Mouse (Mus musculus) megakaryocyte, embryonic 14.5 days (primary cell): ENCODE results near the gene Appbp2. TPM values are rescaled to one million over a fixed set of nuclear protein-coding genes. Genes with fewer than 3 reads are reported as not detected.

Experiments used
- H3K27me3 ChIP-seq: replicated peaks from 2 replicates; pipeline ENCODE3; 2012; ENCODE audit warnings: inconsistent platforms
- H3K36me3 ChIP-seq: replicated peaks from 2 replicates; pipeline ENCODE3; 2012; ENCODE audit warnings: low read length, inconsistent platforms, mixed read lengths
- H3K4me1 ChIP-seq: 2 replicates; pipeline ENCODE4 v1.6.1; 2012; ENCODE audit warnings: inconsistent platforms
- H3K4me3 ChIP-seq: replicated peaks from 2 replicates; pipeline ENCODE3; 2012; ENCODE audit warnings: moderate library complexity, mild to moderate bottlenecking, inconsistent platforms
- H3K9me3 ChIP-seq: 2 replicates; pipeline ENCODE4 v1.6.1; 2012; ENCODE audit warnings: inconsistent platforms
- FLI1 ChIP-seq: IDR thresholded peaks from 2 replicates; pipeline ENCODE4 v1.6.1; 2012; ENCODE audit warnings: low read length, inconsistent platforms, mixed read lengths
- GATA1 ChIP-seq: IDR thresholded peaks from 3 replicates; pipeline ENCODE4 v1.6.1; 2012; ENCODE audit warnings: mixed read lengths, low read length, inconsistent platforms, borderline replicate concordance
- polyA plus RNA-seq: library from polyadenylated mRNA; stranded (reverse); fragments of >175 nt; gene quantifications from 2 replicates; pipeline ENCODE4 v1.2.3, GENCODE M21; 2012; ENCODE audit warnings: low replicate concordance; ENCODE audit not compliant: insufficient read depth

Gene Appbp2
- polyA plus RNA-seq, 1 experiment: 1.4 TPM

DNA sequence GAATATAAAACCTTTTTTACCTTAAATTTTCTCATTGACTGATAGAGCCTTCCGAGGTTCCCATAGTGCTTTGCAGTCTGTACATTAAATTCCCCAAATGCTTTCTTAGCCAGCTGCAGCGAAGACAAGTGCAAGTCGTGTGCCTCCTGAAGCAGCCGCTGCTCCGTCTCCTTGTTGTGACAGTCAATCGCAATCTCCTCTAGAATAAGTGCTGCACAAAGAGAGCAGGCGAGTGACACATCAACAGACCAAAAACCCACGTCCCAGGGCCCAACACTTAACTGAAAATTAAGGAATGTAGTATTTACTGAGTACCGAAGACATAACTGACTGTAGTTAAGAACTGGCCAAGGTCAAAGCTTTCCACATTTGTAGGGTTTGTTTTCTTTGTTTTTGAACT is 38.9 kb downstream of the Appbp2 start:
- Histone ChIP-seq H3K36me3 (peaks cover 98% of the 10 kb centered on the region), H3K4me1 (peaks cover 9% of the 10 kb centered on the region), H3K9me3 (no peaks in the 10 kb centered on the region), H3K4me3 (no peak overlapping the region), H3K27me3 (no peaks in the 10 kb centered on the region)
- no peak for TF ChIP-seq GATA1
- no peak for TF ChIP-seq FLI1

DNA sequence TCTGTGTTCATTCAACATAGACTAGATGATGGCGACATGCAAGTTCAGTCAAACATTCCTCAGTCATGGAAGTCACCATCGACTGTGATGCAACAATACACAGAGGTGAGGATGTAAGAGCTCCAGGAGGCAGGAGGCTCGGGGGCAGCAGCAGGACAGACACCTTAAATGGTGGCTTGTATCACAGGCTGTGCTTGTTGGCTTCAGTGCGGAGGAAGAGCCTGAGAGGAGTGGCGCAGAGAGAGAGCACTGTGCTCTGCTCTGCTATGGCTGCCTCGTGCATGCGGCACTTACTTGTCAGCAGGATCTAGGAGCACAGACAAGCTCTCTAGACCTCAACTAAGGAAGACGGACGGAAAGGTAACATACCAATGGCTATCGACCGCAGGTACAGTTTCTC is 40.7 kb downstream of the Appbp2 start:
- Histone ChIP-seq H3K4me3 (no peak overlapping the region), H3K36me3 (peaks cover 98% of the 10 kb centered on the region), H3K27me3 (no peaks in the 10 kb centered on the region), H3K9me3 (no peaks in the 10 kb centered on the region), H3K4me1 (peaks cover 9% of the 10 kb centered on the region)
- TF ChIP-seq GATA1 (no peak), FLI1 (no peak)

DNA sequence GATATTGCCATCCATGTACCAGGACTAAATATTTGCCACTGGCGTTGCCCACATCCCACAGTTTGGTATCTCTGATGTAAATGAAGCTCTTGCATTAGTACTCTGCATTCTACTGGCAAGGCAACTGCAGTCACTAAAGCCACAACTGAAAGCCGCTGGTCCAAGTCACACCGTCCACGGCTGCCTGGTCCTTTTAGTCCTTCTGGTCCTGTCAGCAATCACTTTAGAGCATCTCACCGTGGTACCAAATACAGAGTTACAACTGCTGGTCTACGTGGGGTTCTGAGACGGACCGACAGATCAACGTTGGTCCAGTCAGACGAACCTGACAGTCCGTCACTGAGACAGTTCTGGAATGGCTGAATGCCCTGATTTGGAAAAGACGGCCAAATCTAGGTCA is 44.2 kb downstream of the Appbp2 start:
- Histone ChIP-seq H3K4me3 (no peak overlapping the region), H3K9me3 (no peaks in the 10 kb centered on the region), H3K4me1 (no peaks in the 10 kb centered on the region), H3K36me3 (peaks cover 73% of the 10 kb centered on the region), H3K27me3 (no peaks in the 10 kb centered on the region)
- TF ChIP-seq GATA1: no peak
- no peak for TF ChIP-seq FLI1

DNA sequence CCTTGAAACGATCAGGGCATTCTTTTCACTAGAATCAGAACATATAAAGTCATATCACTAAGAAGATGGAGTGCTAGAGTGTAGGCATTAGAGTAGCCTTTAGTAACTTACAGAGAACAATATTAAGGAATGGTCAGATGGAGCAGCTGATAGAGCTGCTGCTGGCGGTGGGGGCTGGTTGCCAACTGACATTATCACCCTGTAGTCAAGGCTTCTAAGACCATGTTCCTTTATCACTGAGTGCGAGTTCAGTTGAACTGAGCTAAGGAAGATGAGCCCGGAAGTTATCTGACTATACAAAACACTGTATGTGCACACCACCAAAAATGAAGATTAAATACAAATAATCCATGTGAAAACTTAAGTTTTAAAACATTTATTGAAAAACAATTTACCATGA is 45.8 kb downstream of the Appbp2 start:
- Histone ChIP-seq H3K27me3 (no peaks in the 10 kb centered on the region), H3K4me1 (no peaks in the 10 kb centered on the region), H3K9me3 (peaks cover 4% of the 10 kb centered on the region; the same call in 1 of the 2 replicates), H3K36me3 (peaks cover 60% of the 10 kb centered on the region), H3K4me3 (no peak overlapping the region)
- TF ChIP-seq FLI1 (no peak), GATA1 (no peak)

DNA sequence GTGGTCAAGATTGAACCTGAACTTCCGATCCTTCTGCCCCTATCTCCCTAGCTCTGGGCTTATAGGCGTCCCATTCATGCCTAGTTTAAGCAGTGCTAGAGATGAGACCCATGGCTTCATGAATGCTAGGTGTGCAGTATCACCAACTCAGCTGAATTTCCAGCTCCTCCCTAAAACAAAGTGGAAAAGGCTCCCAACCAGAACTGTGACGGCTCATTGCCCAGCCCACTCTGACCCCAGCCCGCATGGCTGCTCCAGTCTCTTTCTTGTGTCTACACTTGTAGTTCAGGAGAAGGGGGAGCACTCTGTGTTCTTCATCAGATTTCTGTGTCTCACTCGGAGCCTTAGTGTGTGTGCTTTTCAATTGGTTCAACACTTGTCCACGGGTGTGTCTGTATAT is 50.1 kb downstream of the Appbp2 start:
- no peak for TF ChIP-seq FLI1
- TF ChIP-seq GATA1: no peak

DNA sequence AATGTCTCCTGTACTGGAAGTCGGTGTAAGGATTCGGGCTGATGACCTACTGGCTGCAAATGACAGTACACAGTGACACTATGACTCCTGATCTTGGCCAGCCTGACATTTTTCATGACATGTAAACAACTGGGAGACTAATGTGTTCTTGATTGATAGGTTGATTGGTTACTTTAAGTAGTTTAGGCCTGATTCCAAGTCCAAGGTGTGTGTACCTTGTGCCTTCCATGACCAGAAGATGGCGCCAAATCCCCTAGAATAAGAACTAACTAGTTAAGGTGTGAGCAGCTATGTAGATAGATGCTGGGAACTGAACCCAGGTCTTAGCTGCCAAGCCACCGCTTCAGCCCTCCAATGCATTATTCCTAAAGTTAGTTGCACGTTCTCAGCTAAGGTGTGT is 50.8 kb downstream of the Appbp2 start:
- TF ChIP-seq FLI1: no peak
- TF ChIP-seq GATA1: no peak
- H3K36me3 ChIP-seq: peaks cover 11% of the 10 kb centered on the region
- H3K9me3 ChIP-seq: peaks cover 4% of the 10 kb centered on the region; the same call in 1 of the 2 replicates
- no peak overlapping the region for H3K4me3 ChIP-seq
- peaks cover 12% of the 10 kb centered on the region for H3K4me1 ChIP-seq
- H3K27me3 ChIP-seq: no peaks in the 10 kb centered on the region

More for the DNA sequence above, 50.1 kb downstream of the Appbp2 start:
- H3K4me1 ChIP-seq: peaks cover 12% of the 10 kb centered on the region
- H3K27me3 ChIP-seq: no peaks in the 10 kb centered on the region
- H3K9me3 ChIP-seq: peaks cover 4% of the 10 kb centered on the region; the same call in 1 of the 2 replicates
- no peak overlapping the region for H3K4me3 ChIP-seq
- peaks cover 19% of the 10 kb centered on the region for H3K36me3 ChIP-seq

DNA sequence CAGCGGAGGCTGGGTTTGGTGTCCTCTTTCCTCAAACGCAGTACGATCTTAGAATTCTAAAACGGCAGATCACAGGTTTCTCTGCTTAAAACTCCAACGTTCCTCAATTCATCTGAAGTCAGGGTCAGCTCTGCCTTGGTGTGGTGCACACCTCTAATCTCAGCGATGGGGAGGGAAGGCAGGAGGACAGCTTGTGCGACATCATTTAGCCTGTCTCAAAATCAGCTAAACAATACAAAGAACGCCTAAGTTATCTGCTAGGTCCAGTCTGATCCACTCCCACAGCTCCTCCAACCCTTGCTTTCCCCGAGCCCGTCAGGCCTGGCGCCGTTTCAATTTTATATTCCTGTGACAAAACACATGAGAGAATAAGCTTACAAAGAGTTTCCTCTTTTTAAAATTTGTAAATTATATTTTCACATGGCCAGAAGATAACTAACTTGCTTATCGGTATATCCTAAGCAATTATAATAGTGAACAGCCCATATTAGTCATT is 51.6 kb downstream of the Appbp2 start:
- H3K27me3 ChIP-seq: no peaks in the 10 kb centered on the region
- H3K4me3 ChIP-seq: peak overlapping the region; percentile 92
- H3K9me3 ChIP-seq: peaks cover 4% of the 10 kb centered on the region; the same call in 1 of the 2 replicates
- TF ChIP-seq GATA1 (no peak), FLI1 (no peak)
- peaks cover 6% of the 10 kb centered on the region for H3K36me3 ChIP-seq
- H3K4me1 ChIP-seq: peaks cover 16% of the 10 kb centered on the region

DNA sequence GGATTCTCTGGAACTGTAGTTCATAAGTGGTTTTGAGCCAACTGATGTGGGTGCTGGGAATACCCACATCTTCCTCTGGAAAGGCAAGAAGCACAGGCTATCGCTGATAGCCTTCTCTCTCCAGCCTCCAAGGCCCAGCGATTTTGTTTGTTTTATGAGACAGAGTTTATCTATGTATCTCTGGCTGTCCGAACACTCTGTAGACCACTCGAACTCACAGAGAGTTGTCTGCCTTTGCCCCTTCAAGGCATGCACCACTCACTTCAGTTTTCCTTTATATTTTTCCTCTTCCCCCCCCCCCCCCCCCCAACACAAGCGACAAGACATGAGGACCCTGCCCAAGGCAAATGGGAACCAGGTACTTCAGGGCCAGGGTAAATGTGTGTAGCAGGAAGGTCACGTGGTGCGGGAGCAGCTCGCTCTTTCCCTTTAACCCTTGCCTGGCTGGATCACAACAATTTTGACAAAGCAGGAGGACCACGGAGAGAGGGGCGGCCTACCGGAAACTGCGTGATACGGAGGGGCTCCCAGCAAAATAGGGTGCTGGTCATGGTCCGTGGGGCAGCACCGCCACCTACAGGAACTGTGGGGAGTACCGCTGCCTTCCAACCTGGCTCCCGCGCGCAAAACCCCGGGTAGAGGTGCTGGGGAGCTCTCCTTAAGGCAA is 52.2 kb downstream of the Appbp2 start:
- H3K36me3 ChIP-seq: peaks cover 4% of the 10 kb centered on the region
- H3K4me3 ChIP-seq: peak overlapping the region; percentile 92
- peaks cover 4% of the 10 kb centered on the region; the same call in 1 of the 2 replicates for H3K9me3 ChIP-seq
- peaks cover 1% of the 10 kb centered on the region for H3K27me3 ChIP-seq
- H3K4me1 ChIP-seq: peaks cover 22% of the 10 kb centered on the region
- TF ChIP-seq FLI1 (no peak), GATA1 (no peak)

DNA sequence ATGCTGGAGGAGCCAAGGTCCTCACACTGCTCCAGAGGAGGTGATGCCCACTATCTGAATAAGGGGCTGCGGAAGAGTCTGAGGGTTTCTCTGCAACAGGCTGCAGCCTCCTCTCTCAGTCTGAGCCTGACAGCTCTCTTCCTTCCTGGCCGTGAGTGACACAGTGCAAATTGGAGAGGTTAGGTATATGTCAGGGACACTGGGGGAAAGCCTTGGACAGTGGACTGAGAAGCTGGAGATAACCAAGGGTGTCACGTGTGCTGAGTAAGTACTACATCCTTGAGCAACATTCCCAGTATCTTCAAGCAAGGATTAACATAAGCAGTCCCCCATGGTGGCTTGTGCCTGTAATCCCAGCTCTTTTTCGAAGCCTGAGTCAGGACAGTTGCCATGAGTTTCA is 56.5 kb downstream of the Appbp2 start:
- H3K27me3 ChIP-seq: peaks cover 1% of the 10 kb centered on the region
- H3K36me3 ChIP-seq: no peaks in the 10 kb centered on the region
- no peak overlapping the region for H3K4me3 ChIP-seq
- H3K9me3 ChIP-seq: no peaks in the 10 kb centered on the region
- peaks cover 38% of the 10 kb centered on the region for H3K4me1 ChIP-seq
- TF ChIP-seq FLI1: no peak
- TF ChIP-seq GATA1: no peak

DNA sequence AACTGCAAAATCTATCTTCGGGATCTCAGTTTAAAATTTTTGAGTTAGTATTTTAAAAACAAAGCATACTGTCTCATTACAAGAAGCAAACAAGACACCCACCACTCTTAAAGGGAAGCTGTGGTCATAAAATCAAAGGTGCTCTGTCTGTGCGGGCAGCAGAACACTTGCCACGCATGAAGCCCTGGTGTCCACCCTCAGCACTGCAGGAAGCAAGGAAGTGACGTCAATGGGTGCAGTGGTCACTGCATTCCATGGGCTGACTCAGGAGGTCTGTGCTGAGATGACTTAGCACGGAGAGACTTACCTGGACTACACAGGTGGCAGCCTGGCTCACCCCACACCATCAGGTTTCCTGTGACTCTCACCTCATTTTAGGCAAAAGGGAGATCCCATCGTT is 57.2 kb downstream of the Appbp2 start:
- H3K9me3 ChIP-seq: no peaks in the 10 kb centered on the region
- no peak overlapping the region for H3K4me3 ChIP-seq
- peaks cover 1% of the 10 kb centered on the region for H3K27me3 ChIP-seq
- TF ChIP-seq FLI1: no peak
- no peak for TF ChIP-seq GATA1
- H3K4me1 ChIP-seq: peaks cover 37% of the 10 kb centered on the region
- H3K36me3 ChIP-seq: no peaks in the 10 kb centered on the region
